Mouse (Mus musculus) forebrain, embryonic 14.5 days (tissue): ENCODE data around the gene Mpped2. TPM values are rescaled to one million over a fixed set of nuclear protein-coding genes. Genes with fewer than 3 reads are reported as not detected.

Experiments used
- ATAC-seq: fragments of 200-750 bp; cut with Nextera tagmentation; 2 replicates; pipeline ENCODE4 v1.8.0; 2017; ENCODE audit warnings: mild to moderate bottlenecking, moderate library complexity
- DNase-seq: peaks from one replicate; pipeline ENCODE4 v3.0.0-alpha.2; 2015; ENCODE audit warnings: low spot score
- H3K27ac ChIP-seq: fragments of 300-500 bp; sonication (generic); 2 replicates; pipeline ENCODE4 v1.5.1; 2014; ENCODE audit warnings: low read depth, mild to moderate bottlenecking, control low read depth, low read length, moderate library complexity
- H3K27me3 ChIP-seq: fragments of 300-500 bp; sonication (generic); replicated peaks from 2 replicates; pipeline ENCODE4 v1.6.1; 2014; ENCODE audit warnings: low read length, control low read depth, mixed read lengths; ENCODE audit not compliant: control insufficient read depth, insufficient read depth
- H3K36me3 ChIP-seq: fragments of 300-500 bp; sonication (generic); 2 replicates; pipeline ENCODE4 v1.6.1; 2014; ENCODE audit warnings: low read length, control low read depth; ENCODE audit not compliant: control insufficient read depth, insufficient read depth
- H3K4me1 ChIP-seq: fragments of 300-500 bp; sonication (generic); 2 replicates; pipeline ENCODE4 v1.6.1; 2014; ENCODE audit warnings: antibody characterized with exemption, low read length, control low read depth; ENCODE audit not compliant: control insufficient read depth, insufficient read depth
- H3K4me2 ChIP-seq: fragments of 300-500 bp; sonication (generic); 2 replicates; pipeline ENCODE4 v1.6.1; 2014; ENCODE audit warnings: mild to moderate bottlenecking, control low read depth, low read length
- H3K4me3 ChIP-seq: fragments of 300-500 bp; sonication (generic); 2 replicates; pipeline ENCODE4 v1.5.1; 2014; ENCODE audit warnings: low read depth, low read length, control low read depth
- H3K9ac ChIP-seq: fragments of 300-500 bp; sonication (generic); 2 replicates; pipeline ENCODE4 v1.6.1; 2014; ENCODE audit warnings: mild to moderate bottlenecking, low read length, control low read depth, moderate library complexity
- H3K9me3 ChIP-seq: fragments of 300-500 bp; sonication (generic); replicated peaks from 2 replicates; pipeline ENCODE4 v1.6.1; 2016; ENCODE audit warnings: low read length, control low read depth, mixed read lengths; ENCODE audit not compliant: control insufficient read depth
- WGBS: fragments of 180-500 bp; shearing (Covaris S2); extraction: QIAGEN DNeasy Blood & Tissue Kit; methylation state at CpG from one replicate; pipeline ENCODE4 v1.1.7; 2014; 5-methylcytosine and 5-hydroxymethylcytosine counted together
- polyA plus RNA-seq: library from polyadenylated mRNA; unstranded; fragments of >200 nt; fragmentation: Nextera tagmentation; extraction: Ambion mirVana; gene quantifications from 2 replicates; pipeline ENCODE4 v1.2.1, GENCODE M21; 2014

The Mpped2 gene
- polyA plus RNA-seq, 1 experiment from 2014 or later = 164 TPM

DNA sequence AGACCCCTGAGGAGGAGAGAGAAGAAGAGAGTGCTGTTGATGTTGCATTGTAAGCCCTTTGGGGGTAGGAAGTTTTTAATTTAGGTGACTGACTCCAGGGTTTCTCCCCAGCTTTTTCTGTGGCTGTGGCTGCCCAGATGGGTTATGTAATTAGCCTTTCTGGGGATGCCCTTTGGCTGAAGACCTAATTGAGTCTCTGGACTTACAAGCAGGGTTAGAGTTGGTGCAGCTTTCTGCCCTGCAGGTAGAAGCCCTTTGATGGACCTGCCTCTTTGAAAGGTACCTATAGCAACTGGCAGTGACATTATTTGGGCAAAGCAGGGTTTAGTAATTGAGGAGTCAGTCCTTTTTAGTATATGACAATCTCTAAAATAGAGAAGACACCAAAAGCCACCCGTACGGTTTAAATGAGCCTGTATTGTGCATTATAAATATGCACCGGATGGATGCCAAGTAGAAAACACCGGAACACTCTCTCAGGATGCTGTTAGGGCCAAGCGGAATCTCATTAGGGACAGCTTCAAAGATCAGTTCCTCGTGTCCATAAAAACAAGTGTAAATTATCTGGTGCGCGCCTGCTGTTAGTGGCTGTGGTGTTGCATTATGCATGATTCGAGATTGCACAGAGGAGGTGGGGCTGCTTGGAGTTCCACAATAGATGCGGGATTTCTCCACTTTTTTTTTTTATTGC, 22.8 kb downstream of the Mpped2 start:
- peaks cover 11% of the 10 kb centered on the region; the same call in 1 of the 2 replicates for H3K36me3 ChIP-seq
- WGBS = 7% methylated on average over 10 of the region's 10 CpGs
- H3K27me3 ChIP-seq = no peaks in the 10 kb centered on the region
- DNase-seq = peak; percentile 94
- H3K9ac ChIP-seq = no peak overlapping the region
- no peak overlapping the region for H3K4me3 ChIP-seq
- H3K27ac ChIP-seq = peak overlapping the region; percentile 63
- ATAC-seq = peak; percentile 93
- H3K4me2 ChIP-seq = peak overlapping the region; percentile 29
- H3K4me1 ChIP-seq = peaks cover 53% of the 10 kb centered on the region
- H3K9me3 ChIP-seq = no peaks in the 10 kb centered on the region

DNA sequence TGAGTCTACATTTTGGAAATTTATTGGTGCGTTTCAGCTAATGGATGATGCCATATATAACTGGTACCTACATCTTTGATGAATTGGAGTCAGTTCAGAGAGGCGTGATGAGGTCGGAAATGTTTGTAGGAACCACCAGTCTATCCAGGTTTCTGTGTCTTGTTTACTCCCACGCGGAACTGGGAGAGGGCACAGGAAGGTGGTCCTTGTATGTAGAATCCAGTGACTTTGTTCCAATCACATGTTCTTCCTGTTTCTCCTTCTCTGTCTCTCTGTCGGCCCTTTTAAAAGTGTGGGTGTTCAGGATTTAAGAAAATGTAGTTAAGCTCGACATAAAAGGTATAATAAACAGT, 23.3 kb downstream of the Mpped2 start:
- H3K27me3 ChIP-seq = no peaks in the 10 kb centered on the region
- H3K9me3 ChIP-seq = no peaks in the 10 kb centered on the region
- peaks cover 56% of the 10 kb centered on the region for H3K4me1 ChIP-seq
- 0 out of 2 replicates have a peak overlapping the region, but pooled peaks have one; percentile 34 for H3K27ac ChIP-seq
- ATAC-seq (0 out of 2 replicates have a peak, but pooled peaks have one; percentile 32), DNase-seq (no peak)
- peaks cover 11% of the 10 kb centered on the region; the same call in 1 of the 2 replicates for H3K36me3 ChIP-seq
- 51% methylated on average over 7 of the region's 7 CpGs for WGBS
- no peak overlapping the region for H3K9ac ChIP-seq
- H3K4me3 ChIP-seq = no peak overlapping the region
- H3K4me2 ChIP-seq = peak overlapping the region; percentile 29; the same call in 1 of the 2 replicates

- 90% methylated on average over 5 of the region's 5 CpGs for WGBS
- peaks cover 6% of the 10 kb centered on the region; the same call in 1 of the 2 replicates for H3K36me3 ChIP-seq
- DNase-seq (no peak), ATAC-seq (no peak)
- peaks cover 65% of the 10 kb centered on the region for H3K4me1 ChIP-seq
- H3K27me3 ChIP-seq = no peaks in the 10 kb centered on the region
- H3K9ac ChIP-seq = no peak overlapping the region
- H3K27ac ChIP-seq = no peak overlapping the region
- no peaks in the 10 kb centered on the region for H3K9me3 ChIP-seq
- H3K4me3 ChIP-seq = no peak overlapping the region
- H3K4me2 ChIP-seq = no peak overlapping the region
These were observed 25.8 kb downstream of the Mpped2 start for GRCm38 (mm10) chr2:106718888-106719287.

- H3K9ac ChIP-seq = no peak overlapping the region
- DNase-seq (no peak), ATAC-seq (no peak)
- H3K4me2 ChIP-seq = no peak overlapping the region
- no peak overlapping the region for H3K4me3 ChIP-seq
- H3K27ac ChIP-seq = no peak overlapping the region
- no peaks in the 10 kb centered on the region for H3K9me3 ChIP-seq
- peaks cover 65% of the 10 kb centered on the region for H3K4me1 ChIP-seq
- peaks cover 6% of the 10 kb centered on the region; the same call in 1 of the 2 replicates for H3K36me3 ChIP-seq
- 94% methylated on average over 3 of the region's 3 CpGs for WGBS
- H3K27me3 ChIP-seq = no peaks in the 10 kb centered on the region
These were observed 26.4 kb downstream of the Mpped2 start for GRCm38 (mm10) chr2:106719434-106719833.

GRCm38 (mm10) chr2:106720644-106721043, 27.6 kb downstream of the Mpped2 start:
- Histone ChIP-seq H3K4me3 (no peak overlapping the region), H3K4me2 (no peak overlapping the region), H3K9ac (no peak overlapping the region), H3K36me3 (peaks cover 16% of the 10 kb centered on the region), H3K27me3 (no peaks in the 10 kb centered on the region), H3K4me1 (peaks cover 59% of the 10 kb centered on the region), H3K27ac (no peak overlapping the region), H3K9me3 (no peaks in the 10 kb centered on the region)
- DNase-seq (no peak), ATAC-seq (no peak; the same call in 1 of the 2 replicates)
- WGBS = 13% methylated on average over 5 of the region's 5 CpGs

GRCm38 (mm10) chr2:106722020-106722419, 29.0 kb downstream of the Mpped2 start:
- Histone ChIP-seq H3K36me3 (peaks cover 28% of the 10 kb centered on the region), H3K4me2 (no peak overlapping the region), H3K27ac (no peak overlapping the region), H3K9me3 (no peaks in the 10 kb centered on the region), H3K27me3 (no peaks in the 10 kb centered on the region), H3K4me1 (peaks cover 48% of the 10 kb centered on the region), H3K4me3 (no peak overlapping the region), H3K9ac (no peak overlapping the region)
- WGBS = 54% methylated on average over 4 of the region's 4 CpGs
- DNase-seq (no peak), ATAC-seq (no peak)

GRCm38 (mm10) chr2:106729951-106730564, 37.0 kb downstream of the Mpped2 start:
- Histone ChIP-seq H3K9me3 (no peaks in the 10 kb centered on the region), H3K4me2 (no peak overlapping the region), H3K9ac (no peak overlapping the region), H3K36me3 (peaks cover 18% of the 10 kb centered on the region), H3K27me3 (no peaks in the 10 kb centered on the region), H3K4me1 (peaks cover 20% of the 10 kb centered on the region), H3K4me3 (no peak overlapping the region), H3K27ac (no peak overlapping the region)
- DNase-seq = no peak
- no peak for ATAC-seq
- WGBS = 32% methylated on average over 6 of the region's 6 CpGs

- Histone ChIP-seq H3K4me2 (no peak overlapping the region), H3K36me3 (peaks cover 13% of the 10 kb centered on the region; the same call in 1 of the 2 replicates), H3K9me3 (no peaks in the 10 kb centered on the region), H3K27ac (no peak overlapping the region), H3K9ac (no peak overlapping the region), H3K4me1 (peaks cover 26% of the 10 kb centered on the region), H3K27me3 (no peaks in the 10 kb centered on the region), H3K4me3 (no peak overlapping the region)
- ATAC-seq = peak; percentile 42
- 69% methylated on average over 8 of the region's 8 CpGs for WGBS
- DNase-seq = peak; percentile 53
These were observed 37.5 kb downstream of the Mpped2 start for GRCm38 (mm10) chr2:106730608-106731007.

DNA sequence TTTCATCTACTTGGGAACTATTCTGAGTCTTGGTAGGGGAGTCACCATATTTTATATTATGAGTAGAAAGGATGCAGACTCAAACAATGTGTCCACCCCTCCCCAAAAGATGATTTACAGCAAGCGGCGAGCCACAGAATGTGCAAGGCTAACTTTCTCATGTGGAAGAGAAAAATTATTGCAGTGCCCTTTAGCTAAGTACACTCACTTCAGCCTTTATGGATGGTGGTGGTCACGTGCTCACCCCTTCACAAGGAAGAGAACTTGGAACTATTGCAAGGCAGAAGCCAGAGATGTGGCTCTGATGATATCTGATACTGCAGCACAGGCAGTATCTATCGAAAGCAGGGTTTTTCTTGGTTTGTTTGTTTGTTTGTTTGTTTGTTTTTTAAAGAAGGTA, 38.4 kb downstream of the Mpped2 start:
- Histone ChIP-seq H3K4me2 (no peak overlapping the region), H3K9me3 (no peaks in the 10 kb centered on the region), H3K36me3 (peaks cover 4% of the 10 kb centered on the region; the same call in 1 of the 2 replicates), H3K27me3 (no peaks in the 10 kb centered on the region), H3K9ac (no peak overlapping the region), H3K4me1 (peaks cover 35% of the 10 kb centered on the region), H3K4me3 (no peak overlapping the region), H3K27ac (no peak overlapping the region)
- ATAC-seq = no peak
- DNase-seq = no peak
- 86% methylated on average over 4 of the region's 4 CpGs for WGBS
